Mouse (Mus musculus) liver, adult 2 months (tissue): ENCODE results near the gene Fibin. TPM values are rescaled to one million over a fixed set of nuclear protein-coding genes. Genes with fewer than 3 reads are reported as not detected.

Source experiments
- DNase-seq: peaks from one replicate; pipeline ENCODE4 v3.0.0-alpha.2; 2011; ENCODE audit warnings: low read depth, low spot score; ENCODE audit errors: extremely low read depth
- H3K27ac ChIP-seq: fragments of 200-500 bp; replicated peaks from 2 replicates; pipeline ENCODE4 v1.5.1; 2012; ENCODE audit warnings: low read depth, mild to moderate bottlenecking, control low read depth, inconsistent platforms, low read length; ENCODE audit not compliant: insufficient read depth
- H3K27me3 ChIP-seq: fragments of 200-500 bp; 2 replicates; pipeline ENCODE4 v1.6.1; 2012; ENCODE audit warnings: mild to moderate bottlenecking, moderate library complexity, low read length, inconsistent platforms; ENCODE audit not compliant: control insufficient read depth, insufficient read depth
- H3K36me3 ChIP-seq: fragments of 200-500 bp; 2 replicates; pipeline ENCODE4 v1.6.1; 2012; ENCODE audit warnings: low read length, inconsistent platforms; ENCODE audit not compliant: control insufficient read depth, insufficient read depth
- H3K4me1 ChIP-seq: fragments of 200-500 bp; 2 replicates; pipeline ENCODE4 v1.6.1; 2011; ENCODE audit warnings: low read length; ENCODE audit not compliant: control insufficient read depth, insufficient read depth
- H3K4me3 ChIP-seq: fragments of 200-500 bp; 2 replicates; pipeline ENCODE4 v1.5.1; 2011; ENCODE audit warnings: low read depth, mild to moderate bottlenecking, control low read depth, low read length, moderate library complexity; ENCODE audit not compliant: insufficient read depth
- H3K79me2 ChIP-seq: fragments of 200-500 bp; 2 replicates; pipeline ENCODE4 v1.6.1; 2012; ENCODE audit warnings: inconsistent platforms, mild to moderate bottlenecking, low read length, moderate library complexity; ENCODE audit not compliant: control insufficient read depth, insufficient read depth
- H3K9ac ChIP-seq: fragments of 200-500 bp; 2 replicates; pipeline ENCODE4 v1.6.1; 2012; ENCODE audit warnings: low read depth, mild to moderate bottlenecking, control low read depth, inconsistent platforms, low read length
- CTCF ChIP-seq: fragments of 200-500 bp; IDR thresholded peaks from 2 replicates; pipeline ENCODE4 v1.5.1; 2011; ENCODE audit warnings: low read depth, low read length, control low read depth
- POLR2A ChIP-seq: fragments of 200-500 bp; IDR thresholded peaks from 2 replicates; pipeline ENCODE4 v1.6.1; 2011; ENCODE audit warnings: low read length, control low read depth; ENCODE audit not compliant: insufficient read depth; ENCODE audit errors: extremely low read depth
- WGBS: fragments of 180-500 bp; shearing (Covaris S2); methylation state at CpG from one replicate; pipeline ENCODE4 v1.1.7; 2018; 5-methylcytosine and 5-hydroxymethylcytosine counted together
- polyA plus RNA-seq: library from polyadenylated mRNA; depleted of rRNA; stranded (reverse); fragments of >200 nt; gene quantifications from 2 replicates; pipeline ENCODE4 v1.2.3, GENCODE M21; 2012; rRNA removed
- total RNA-seq: library from RNA; depleted of rRNA; stranded (reverse); fragments of >200 nt; gene quantifications from 2 replicates; pipeline ENCODE4 v1.2.3, GENCODE M21; 2014; rRNA removed

Fibin gene
- total RNA-seq = 1.0 and 1.1 TPM in 2 replicates
- polyA plus RNA-seq = 0.37 and 0.38 TPM in 2 replicates

DNA sequence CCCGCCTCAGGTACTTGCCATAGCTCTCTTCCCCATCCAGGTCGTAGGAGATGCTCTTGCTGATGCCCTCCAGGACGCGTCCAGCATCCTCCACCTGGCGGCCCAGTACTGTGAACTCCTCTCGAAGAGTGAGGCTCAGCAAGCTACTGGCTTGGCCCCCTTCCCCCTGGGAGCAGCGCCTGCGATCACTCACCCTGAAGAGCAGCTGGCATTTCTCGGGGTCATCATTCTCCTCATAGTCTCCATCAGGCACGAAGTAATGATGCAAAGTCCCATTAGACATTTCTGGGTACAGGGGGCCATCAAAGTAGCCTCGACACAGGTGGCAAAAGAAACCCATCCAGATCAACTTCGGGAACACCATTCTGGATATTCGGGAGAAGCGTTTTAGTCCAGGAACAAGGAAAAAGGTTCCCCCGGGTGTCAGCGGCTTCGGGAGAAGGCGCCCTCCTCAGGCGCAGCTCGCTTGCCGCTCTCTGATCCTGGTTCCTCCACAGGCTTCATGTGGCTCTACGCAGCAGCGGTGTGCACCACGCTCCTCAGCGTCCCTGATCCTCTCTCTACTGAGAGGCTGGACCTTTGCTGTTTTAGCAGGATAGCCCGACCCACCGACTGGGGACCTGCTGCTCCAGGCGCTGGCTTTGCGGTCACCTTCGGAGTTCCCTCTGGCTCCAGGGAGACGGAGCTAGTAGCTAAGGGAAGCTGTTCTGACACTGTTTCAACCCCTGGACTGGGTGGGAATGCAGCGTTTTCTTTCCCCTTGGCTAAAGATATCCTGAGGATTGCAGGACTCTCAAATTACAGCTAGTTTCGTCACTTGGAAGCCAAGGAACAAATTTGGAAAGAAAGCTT is at the start of gene Fibin:
Fibin (minus strand) TSS at position 752 of the 852 bp plus-strand sequence.
- Histone ChIP-seq H3K27ac (no peak within 1 kb of the TSS), H3K36me3 (no peaks in the 10 kb centered on the region), H3K27me3 (no peaks in the 10 kb centered on the region), H3K4me3 (peak within 1 kb of the TSS; percentile 58), H3K4me1 (peaks cover 4% of the 10 kb centered on the region; the same call in 1 of the 2 replicates), H3K79me2 (no peaks in the 10 kb centered on the region), H3K9ac (peak within 1 kb of the TSS; percentile 52)
- DNase-seq = peak; percentile 69
- WGBS = 5% methylated on average over 33 of the region's 33 CpGs
- TF ChIP-seq POLR2A (no peak), CTCF (peak; percentile 60)

DNA sequence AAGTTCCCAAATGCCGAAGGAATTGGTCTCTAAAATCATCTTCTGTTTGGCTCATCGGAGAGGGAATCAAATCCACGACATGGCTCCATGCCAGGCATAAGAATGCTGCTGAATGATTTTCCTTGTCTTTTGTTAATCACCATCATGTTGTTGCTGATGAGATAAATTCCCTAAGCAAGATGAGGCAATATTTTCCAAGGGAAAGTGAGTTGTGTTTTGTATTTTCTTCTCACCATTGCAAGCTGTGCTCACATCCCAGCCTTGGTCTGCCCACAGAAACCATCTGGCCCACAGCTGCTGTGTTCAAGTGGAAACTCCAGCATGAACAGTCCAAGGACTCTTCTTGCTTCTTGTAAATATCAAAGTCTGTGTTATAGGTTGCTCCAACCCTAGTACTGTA is 48.4 kb upstream of the Fibin start:
- DNase-seq = no peak
- Histone ChIP-seq H3K27me3 (no peaks in the 10 kb centered on the region), H3K4me1 (no peaks in the 10 kb centered on the region), H3K36me3 (no peaks in the 10 kb centered on the region), H3K27ac (no peak overlapping the region), H3K4me3 (no peak overlapping the region), H3K9ac (no peak overlapping the region), H3K79me2 (no peaks in the 10 kb centered on the region)
- whole genome bisulfite sequencing = 92% methylated on average over 3 of the region's 3 CpGs
- TF ChIP-seq POLR2A = no peak
- no peak for TF ChIP-seq CTCF

DNA sequence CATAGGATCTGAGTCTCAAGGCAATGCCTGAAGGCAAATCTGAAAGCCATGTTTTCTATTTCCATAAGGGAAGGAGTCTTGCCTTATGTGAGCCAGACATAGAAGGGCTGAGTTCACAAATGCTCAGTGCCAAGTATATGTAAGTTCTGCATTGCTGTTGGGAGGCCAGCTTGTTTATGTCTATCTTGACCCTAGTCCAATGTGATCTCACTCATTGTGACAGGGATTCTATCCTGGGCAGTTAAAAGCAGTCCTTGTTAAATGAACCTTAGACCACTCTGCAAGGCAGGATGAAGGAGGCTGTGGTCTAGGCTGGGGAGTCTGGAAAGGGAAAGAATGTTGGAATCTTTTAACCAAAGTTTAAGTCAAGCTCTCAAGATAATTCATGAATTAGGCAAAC is 45.8 kb upstream of the Fibin start:
- H3K9ac ChIP-seq = no peak overlapping the region
- TF ChIP-seq CTCF = no peak
- TF ChIP-seq POLR2A = no peak
- H3K27me3 ChIP-seq = no peaks in the 10 kb centered on the region
- no peaks in the 10 kb centered on the region for H3K79me2 ChIP-seq
- DNase-seq = no peak
- no peak overlapping the region for H3K4me3 ChIP-seq
- H3K36me3 ChIP-seq = no peaks in the 10 kb centered on the region
- H3K27ac ChIP-seq = no peak overlapping the region
- H3K4me1 ChIP-seq = no peaks in the 10 kb centered on the region

DNA sequence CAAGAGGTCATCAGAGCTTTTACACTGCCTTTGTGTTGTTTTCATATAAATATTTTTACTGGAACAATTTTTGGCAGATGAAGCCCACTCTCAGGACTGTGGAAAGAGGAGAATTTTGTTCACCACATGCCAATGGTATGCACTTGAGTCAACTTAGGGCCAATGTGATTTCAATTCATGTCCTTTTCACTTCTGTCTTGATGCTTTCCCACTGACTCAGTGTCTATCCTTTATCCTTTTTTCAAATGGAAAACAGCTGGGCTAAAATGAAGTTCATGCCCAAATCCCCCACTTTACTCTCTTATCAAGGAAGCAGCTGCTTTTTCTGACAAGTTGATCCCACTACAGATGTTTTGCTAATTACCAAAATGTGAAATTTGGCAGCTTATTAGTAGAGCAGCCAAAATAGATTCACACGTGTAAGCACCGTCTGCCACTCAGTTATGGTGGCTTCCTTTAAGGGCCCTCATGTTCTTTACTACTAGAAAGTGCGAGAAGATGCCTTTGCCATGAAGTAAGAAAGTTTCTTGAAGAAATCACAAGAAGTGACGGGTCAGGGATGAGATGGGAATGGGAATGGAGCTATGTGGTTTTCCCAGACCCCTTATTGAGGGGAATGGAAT is 29.8 kb upstream of the Fibin start:
- Histone ChIP-seq H3K4me3 (no peak overlapping the region), H3K9ac (no peak overlapping the region), H3K4me1 (no peaks in the 10 kb centered on the region), H3K27ac (no peak overlapping the region), H3K79me2 (no peaks in the 10 kb centered on the region), H3K36me3 (no peaks in the 10 kb centered on the region), H3K27me3 (no peaks in the 10 kb centered on the region)
- no peak for DNase-seq
- TF ChIP-seq POLR2A (no peak), CTCF (no peak)
- 73% methylated on average over 4 of the region's 4 CpGs for WGBS

DNA sequence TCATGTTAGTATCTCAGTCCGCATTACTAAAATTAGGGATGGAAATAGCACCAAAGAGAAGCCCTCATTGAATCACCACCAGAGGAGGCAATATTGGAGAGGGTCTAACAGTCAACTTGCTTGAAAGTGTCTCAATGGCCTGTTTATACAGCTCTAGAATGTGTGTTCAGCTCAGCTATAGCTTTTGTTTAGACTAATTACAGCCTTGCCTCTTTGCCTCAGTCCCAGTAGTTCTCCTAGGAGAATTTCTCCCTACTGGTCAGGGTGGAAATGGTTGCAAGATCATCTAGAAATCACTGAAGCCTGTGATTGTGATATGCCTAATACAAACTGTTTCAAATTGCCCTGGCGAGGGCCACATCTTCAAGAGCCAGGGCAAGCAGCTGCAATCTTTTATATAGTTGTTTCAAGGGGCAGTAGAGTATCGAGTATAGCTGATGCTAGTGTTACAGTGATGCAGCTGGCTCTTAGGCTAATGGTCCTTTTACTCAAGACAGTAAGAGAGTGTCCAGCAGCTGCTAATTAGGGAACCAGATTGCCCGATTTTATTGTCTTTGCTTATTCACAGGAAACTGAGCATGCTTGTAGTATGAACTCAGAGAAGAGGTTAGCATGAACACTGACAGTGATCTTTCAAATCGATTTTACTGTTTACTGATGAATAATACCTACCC is 27.9 kb upstream of the Fibin start:
- no peak for DNase-seq
- H3K4me3 ChIP-seq = no peak overlapping the region
- H3K9ac ChIP-seq = no peak overlapping the region
- no peaks in the 10 kb centered on the region for H3K27me3 ChIP-seq
- H3K36me3 ChIP-seq = no peaks in the 10 kb centered on the region
- TF ChIP-seq CTCF (no peak), POLR2A (no peak)
- H3K79me2 ChIP-seq = no peaks in the 10 kb centered on the region
- no peaks in the 10 kb centered on the region for H3K4me1 ChIP-seq
- 75% methylated on average over 5 of the region's 5 CpGs for WGBS
- no peak overlapping the region for H3K27ac ChIP-seq
